Mouse (Mus musculus) left cerebral cortex, adult 2 months (tissue): Measurements from ENCODE around the gene Ovol1. TPM values are rescaled to one million over a fixed set of nuclear protein-coding genes. Genes with fewer than 3 reads are reported as not detected.
A peak's percentile ranks its signal among the peaks of the same experiment; 100 is the strongest.

Source experiments
- DNase-seq, 2 experiments: peaks; one replicate each; pipeline ENCODE4 v3.0.0; 2021 to 2022; ENCODE audit warnings: low spot score in 2 of 2, mixed read lengths in 1 of 2; ENCODE audit errors: extremely low spot score in 1 of 2
- H3K27ac ChIP-seq: fragments of 200-600 bp; 2 replicates; pipeline ENCODE4 v1.8.1; 2022
- H3K4me3 ChIP-seq: fragments of 200-600 bp; 2 replicates; pipeline ENCODE4 v1.8.1; 2022
- CTCF ChIP-seq: fragments of 200-600 bp; IDR thresholded peaks from 2 replicates; pipeline ENCODE4 v1.8.1; 2022; ENCODE audit warnings: antibody characterized with exemption, mild to moderate bottlenecking, moderate library complexity
- intact Hi-C: fragments of 180-260 bp; cut with DNase I; formaldehyde crosslinking; loops from one replicate; pipeline ENCODE4 v1.15.1; 2025
- total RNA-seq, 2 experiments: library from RNA; stranded (reverse); gene quantifications; 2 replicates each; pipeline ENCODE4 v1.2.3; 2021

Gene Ovol1
- total RNA-seq, 2 experiments from 2014 or later = not detected

DNA sequence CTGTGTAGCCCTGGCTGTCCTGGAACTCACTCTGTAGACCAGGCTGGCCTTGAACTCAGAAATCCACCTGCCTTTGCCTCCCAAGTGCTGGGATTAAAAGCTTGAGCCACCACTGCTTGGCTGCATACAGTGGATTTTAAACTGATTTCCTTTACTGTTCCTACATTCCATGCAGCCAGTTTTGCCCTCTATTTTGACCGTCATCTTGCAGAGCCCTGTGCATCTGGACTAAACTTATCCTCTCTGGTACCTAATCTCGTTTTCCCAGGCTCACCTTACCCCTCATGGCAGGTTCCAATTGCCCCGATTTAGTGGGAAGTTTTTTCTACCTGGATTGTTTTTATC is 47.5 kb downstream of the Ovol1 start:
- TF ChIP-seq CTCF = no peak
- H3K4me3 ChIP-seq = no peak overlapping the region
- intact Hi-C loops = no loop called here
- DNase-seq = no peak
- H3K27ac ChIP-seq = no peak overlapping the region

DNA sequence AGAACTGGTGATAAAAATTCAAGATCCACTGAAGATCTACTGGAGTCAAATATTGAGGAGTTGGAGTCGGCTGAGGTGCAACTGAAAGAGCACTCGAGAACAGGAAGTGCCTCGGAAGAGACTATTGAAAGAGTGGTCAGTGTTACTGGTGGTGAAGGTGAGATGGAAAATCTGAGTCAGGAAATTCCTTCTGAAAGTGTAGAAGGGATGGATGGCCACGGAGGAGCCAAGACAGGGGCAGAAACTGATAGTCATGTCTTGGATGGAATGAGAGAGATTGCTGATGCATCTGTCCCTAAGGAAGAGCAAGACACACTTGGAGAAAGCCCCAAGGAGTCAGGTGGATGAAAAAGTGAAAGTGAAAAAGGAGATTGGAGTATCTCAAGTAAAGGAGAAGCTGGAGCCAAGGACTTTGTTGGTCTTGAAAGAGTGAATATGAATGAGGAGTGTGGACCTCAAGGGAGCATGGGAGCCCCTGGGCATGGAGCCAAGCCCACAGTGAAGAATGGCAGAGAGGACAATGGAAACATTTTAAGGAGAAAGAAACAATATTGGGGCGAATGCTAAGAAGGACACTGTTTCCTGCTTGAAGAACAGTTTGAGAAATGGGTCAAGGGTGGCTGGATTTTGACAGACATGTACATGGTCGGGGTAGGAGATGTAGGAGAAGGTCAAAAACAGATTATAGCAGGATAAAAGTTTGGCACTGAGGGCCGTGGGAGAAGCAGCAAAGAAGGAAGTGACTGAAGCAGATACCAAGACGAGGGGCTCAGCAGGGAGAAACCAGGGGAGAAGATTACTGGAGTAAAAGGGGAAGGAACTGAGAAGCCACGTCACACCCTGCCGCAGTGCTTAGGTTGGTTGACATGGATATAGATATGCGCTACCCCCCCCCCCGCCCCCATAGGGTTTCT is 48.1 kb downstream of the Ovol1 start:
- no peak overlapping the region for H3K4me3 ChIP-seq
- intact Hi-C loops = no loop called here
- H3K27ac ChIP-seq = no peak overlapping the region
- no peak for DNase-seq
- TF ChIP-seq CTCF = no peak

DNA sequence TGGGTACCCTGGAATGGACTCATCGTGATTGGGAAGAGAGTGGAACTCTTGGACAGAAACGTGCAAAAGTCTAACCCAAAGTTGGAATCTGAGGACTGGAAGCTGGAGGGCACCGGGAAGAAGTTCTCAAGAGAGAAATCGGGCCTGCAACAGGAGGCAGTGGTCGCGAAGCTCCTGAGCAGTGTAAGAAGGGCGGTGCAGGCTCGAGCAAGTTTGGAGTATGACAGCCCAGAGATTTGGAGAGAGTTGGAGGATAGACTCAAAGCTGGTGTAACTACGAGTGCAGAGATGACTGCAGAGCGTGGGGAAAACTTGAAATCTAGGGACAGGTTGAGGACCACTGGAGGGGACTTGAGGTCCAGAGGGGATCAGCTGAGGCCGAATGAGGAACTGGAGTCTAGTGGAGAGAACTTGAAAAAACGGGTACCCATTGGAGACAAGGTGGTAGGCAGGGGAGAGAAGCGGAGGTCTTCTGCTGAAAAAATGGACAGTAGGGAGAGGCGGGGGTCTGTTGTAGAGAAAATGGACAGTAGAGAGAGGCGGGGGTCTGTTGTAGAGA is 49.3 kb downstream of the Ovol1 start:
- peak overlapping the region; percentile 59 for H3K4me3 ChIP-seq
- no peak for DNase-seq
- intact Hi-C loops = loop anchor here (2.0 kb wide), 1 partner anchor 20 kb away; the partner anchor contains the start of gene Cfl1
- H3K27ac ChIP-seq = peak overlapping the region; percentile 90
- no peak for TF ChIP-seq CTCF

DNA sequence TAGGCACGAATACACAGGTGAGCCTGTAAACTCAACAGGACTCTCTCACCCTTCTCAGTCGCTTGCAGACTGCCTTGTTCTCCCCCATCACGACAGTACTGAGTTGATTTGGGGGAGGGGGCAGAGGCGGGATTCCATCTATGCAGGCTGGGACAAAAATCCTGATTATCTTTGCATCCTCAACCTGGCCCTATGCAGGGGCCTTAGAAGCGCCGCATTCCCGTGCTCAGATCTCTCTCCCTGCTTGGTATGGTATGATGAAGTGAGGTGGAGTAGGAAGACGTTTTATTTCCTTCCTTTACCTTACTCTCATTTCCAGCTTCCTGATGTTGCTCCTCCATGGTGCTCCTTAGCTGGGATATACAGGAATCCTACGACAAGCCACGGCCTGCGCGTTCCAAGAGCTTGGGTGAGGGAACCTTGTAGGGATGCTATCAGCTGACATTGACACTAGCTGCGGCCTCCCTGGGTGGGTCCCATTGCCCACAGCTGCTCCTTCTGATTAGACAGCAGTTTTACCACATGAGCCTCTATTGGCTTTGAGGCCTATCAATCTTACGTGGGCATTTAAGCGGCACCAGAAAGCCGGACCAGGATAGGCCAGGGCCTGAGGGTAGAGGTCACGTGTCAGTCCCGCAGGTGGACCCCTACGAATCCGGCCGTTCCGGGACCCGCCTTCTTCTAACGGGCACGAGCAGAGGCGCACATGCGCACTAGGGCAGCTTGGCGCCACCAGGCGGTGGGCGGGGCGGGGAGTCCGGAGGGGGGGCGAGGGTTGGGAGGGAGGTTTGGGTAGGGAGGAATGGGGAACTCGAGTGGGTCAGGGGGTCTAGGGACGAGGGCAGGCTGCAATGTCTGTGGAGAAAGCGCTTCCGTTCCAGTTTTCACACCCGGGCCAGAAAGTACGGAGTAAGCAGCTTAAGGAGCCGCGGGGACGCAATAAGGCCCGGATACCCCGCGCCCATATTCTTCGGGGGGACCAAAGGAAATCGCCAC is 50.1 kb downstream of the Ovol1 start, which contains the start of gene Snx32:
Gene Snx32, minus strand, starts transcription at position 508 of the 996 bp plus-strand sequence.
- TF ChIP-seq CTCF = peak; percentile 32
- intact Hi-C loops = loop anchor here (2.0 kb wide), 1 partner anchor 20 kb away; the partner anchor contains the start of gene Cfl1

GRCm38 (mm10) chr19:5503687-5504086 is 56.8 kb downstream of the Ovol1 start, which contains the start of gene 1700020D05Rik:
Gene 1700020D05Rik (minus strand): TSS chr19:5503787.
- no peak for TF ChIP-seq CTCF
- H3K27ac ChIP-seq = no peak within 1 kb of the TSS
- no peak within 1 kb of the TSS for H3K4me3 ChIP-seq
- no peak for DNase-seq
- intact Hi-C loops = no loop called here

More for the DNA sequence above, 50.1 kb downstream of the Ovol1 start, which contains the start of gene Snx32:
- Histone ChIP-seq H3K4me3 (peak within 1 kb of the TSS; percentile 59), H3K27ac (peak within 1 kb of the TSS; percentile 90)
- peak; percentile 95 to 98 for DNase-seq

- no peak overlapping the region for H3K27ac ChIP-seq
- intact Hi-C loops = no loop called here
- no peak for TF ChIP-seq CTCF
- DNase-seq = no peak
- H3K4me3 ChIP-seq = no peak overlapping the region
Measured at GRCm38 (mm10) chr19:5500330-5500875, 60.0 kb downstream of the Ovol1 start.

Other genes with a start within 250 kb of the Ovol1 start
- not detected for gene Catsper1, start 224.9 kb downstream of the Ovol1 start, total RNA-seq
- 10 to 100 TPM; 25.7 to 27.4 TPM for gene Cst6, start 211.1 kb downstream of the Ovol1 start, total RNA-seq
- gene Eif1ad, start 193.9 kb downstream of the Ovol1 start, total RNA-seq = 10 to 100 TPM; 23.4 to 25.5 TPM
- gene Banf1, start 193.5 kb downstream of the Ovol1 start, total RNA-seq = 10 to 100 TPM; 75.5 to 82.2 TPM
- gene Sart1, start 171.9 kb downstream of the Ovol1 start, total RNA-seq = 100 to 1,000 TPM in 1 of 2 experiments, 10 to 100 TPM in 1; 94.2 to 100 TPM
- not detected for gene Tsga10ip, start 158.1 kb downstream of the Ovol1 start, total RNA-seq
- 100 to 1,000 TPM; 248 to 267 TPM for gene Drap1, start 135.7 kb downstream of the Ovol1 start, total RNA-seq
- gene AI837181, start 135.5 kb downstream of the Ovol1 start, total RNA-seq = 10 to 100 TPM; 68.0 to 74.1 TPM
- under 1 TPM in 1 of 2 experiments, not detected in 1; 0.65 TPM for gene Fosl1, start 113.1 kb downstream of the Ovol1 start, total RNA-seq
- gene Ccdc85b, start 102.8 kb downstream of the Ovol1 start, total RNA-seq = 10 to 100 TPM; 29.5 to 30.6 TPM
- gene Fibp, start 100.0 kb downstream of the Ovol1 start, total RNA-seq = 10 to 100 TPM; 88.9 to 92.1 TPM
- gene Ctsw, start 92.1 kb downstream of the Ovol1 start, total RNA-seq = under 1 TPM; 0.36 to 0.47 TPM
- 10 to 100 TPM; 16.8 to 17.2 TPM for gene Efemp2, start 86.7 kb downstream of the Ovol1 start, total RNA-seq
- 10 to 100 TPM; 33.3 to 33.4 TPM for gene Mus81, start 72.2 kb downstream of the Ovol1 start, total RNA-seq
- 1,000 to 10,000 TPM; 1,296 to 1,301 TPM for gene Cfl1, start 70.2 kb downstream of the Ovol1 start, total RNA-seq
- gene 1700020D05Rik, start 56.9 kb downstream of the Ovol1 start, total RNA-seq = 1 to 10 TPM; 8.0 to 9.2 TPM
- 10 to 100 TPM; 81.5 to 89.0 TPM for gene Snx32, start 50.1 kb downstream of the Ovol1 start, total RNA-seq
- gene Ap5b1, start 7.4 kb upstream of the Ovol1 start, total RNA-seq = 1 to 10 TPM; 5.4 to 6.0 TPM
- gene Rnaseh2c, start 41.2 kb upstream of the Ovol1 start, total RNA-seq = 10 to 100 TPM; 77.7 to 82.4 TPM
- 10 to 100 TPM; 94.3 to 99.2 TPM for gene Kat5, start 49.6 kb upstream of the Ovol1 start, total RNA-seq
- gene Rela, start 76.8 kb upstream of the Ovol1 start, total RNA-seq = 10 to 100 TPM; 23.4 to 25.4 TPM
- 10 to 100 TPM; 18.2 to 19.0 TPM for gene Sipa1, start 103.1 kb upstream of the Ovol1 start, total RNA-seq
- 10 to 100 TPM; 16.2 to 17.0 TPM for gene Map3k11, start 128.1 kb upstream of the Ovol1 start, total RNA-seq
- 10 to 100 TPM; 77.5 to 80.0 TPM for gene Pcnx3, start 128.3 kb upstream of the Ovol1 start, total RNA-seq
- gene Kcnk7, start 143.7 kb upstream of the Ovol1 start, total RNA-seq = not detected
- 10 to 100 TPM; 21.1 to 30.7 TPM for gene Ehbp1l1, start 165.7 kb upstream of the Ovol1 start, total RNA-seq
- gene Fam89b, start 169.0 kb upstream of the Ovol1 start, total RNA-seq = 10 to 100 TPM; 27.5 to 32.4 TPM
- 10 to 100 TPM; 38.9 to 43.1 TPM for gene Ltbp3, start 180.3 kb upstream of the Ovol1 start, total RNA-seq
- gene Scyl1, start 210.8 kb upstream of the Ovol1 start, total RNA-seq = 10 to 100 TPM; 92.0 to 98.0 TPM